Mouse (Mus musculus): ENCODE data around the gene Akr1c14. TPM values are rescaled to one million over a fixed set of nuclear protein-coding genes. Genes with fewer than 3 reads are reported as not detected.

The Akr1c14 gene
- polyA plus RNA-seq (2014; fragmentation: Illumina TruSeq; extraction: RNeasy Lipid Tissue Mini Kit (QIAGEN cat#74804); ENCODE audit: low read depth, low replicate concordance) = 2.3 TPM

DNA sequence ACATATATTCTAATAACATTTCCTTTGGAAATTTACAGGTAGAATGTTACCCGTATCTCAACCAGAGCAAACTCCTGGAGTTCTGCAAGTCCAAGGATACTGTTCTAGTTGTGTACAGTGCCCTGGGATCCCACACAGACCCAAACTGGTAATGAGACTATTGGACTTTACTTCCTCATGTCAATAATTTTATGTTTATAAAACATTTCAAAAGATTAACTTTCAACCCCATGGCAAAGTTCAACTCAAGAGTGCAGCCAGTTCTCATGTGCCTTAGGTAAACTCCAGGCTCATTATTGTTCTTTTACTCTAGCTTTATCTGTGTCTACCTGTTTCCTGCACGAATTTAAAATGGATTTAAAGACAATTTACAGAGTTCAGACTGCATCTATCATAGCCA lies at the start of gene Akr1c14:
Akr1c14 (plus strand) TSS at position 293 of the 400 bp plus-strand sequence.

Other genes starting within 250 kb of the Akr1c14 start
- 153 TPM for gene Calml3, start 244.7 kb upstream of the Akr1c14 start, polyA plus RNA-seq (2014; fragmentation: Illumina TruSeq; extraction: RNeasy Lipid Tissue Mini Kit (QIAGEN cat#74804); ENCODE audit: low read depth, low replicate concordance)
- not detected for gene Calm4, start 211.3 kb upstream of the Akr1c14 start, polyA plus RNA-seq (2014; fragmentation: Illumina TruSeq; extraction: RNeasy Lipid Tissue Mini Kit (QIAGEN cat#74804); ENCODE audit: low read depth, low replicate concordance)
- not detected for gene Calm5, start 194.8 kb upstream of the Akr1c14 start, polyA plus RNA-seq (2014; fragmentation: Illumina TruSeq; extraction: RNeasy Lipid Tissue Mini Kit (QIAGEN cat#74804); ENCODE audit: low read depth, low replicate concordance)
- gene Net1, start 130.8 kb upstream of the Akr1c14 start, polyA plus RNA-seq (2014; fragmentation: Illumina TruSeq; extraction: RNeasy Lipid Tissue Mini Kit (QIAGEN cat#74804); ENCODE audit: low read depth, low replicate concordance) = 95.5 TPM
- not detected for gene Tubal3, start 130.7 kb upstream of the Akr1c14 start, polyA plus RNA-seq (2014; fragmentation: Illumina TruSeq; extraction: RNeasy Lipid Tissue Mini Kit (QIAGEN cat#74804); ENCODE audit: low read depth, low replicate concordance)
- gene Ucn3, start 103.7 kb upstream of the Akr1c14 start, polyA plus RNA-seq (2014; fragmentation: Illumina TruSeq; extraction: RNeasy Lipid Tissue Mini Kit (QIAGEN cat#74804); ENCODE audit: low read depth, low replicate concordance) = not detected
- gene Akr1c18, start 101.6 kb downstream of the Akr1c14 start, polyA plus RNA-seq (2014; fragmentation: Illumina TruSeq; extraction: RNeasy Lipid Tissue Mini Kit (QIAGEN cat#74804); ENCODE audit: low read depth, low replicate concordance) = 0.43 TPM
- gene Akr1c13, start 142.1 kb downstream of the Akr1c14 start, polyA plus RNA-seq (2014; fragmentation: Illumina TruSeq; extraction: RNeasy Lipid Tissue Mini Kit (QIAGEN cat#74804); ENCODE audit: low read depth, low replicate concordance) = 53.2 TPM
- gene Akr1c19, start 179.7 kb downstream of the Akr1c14 start, polyA plus RNA-seq (2014; fragmentation: Illumina TruSeq; extraction: RNeasy Lipid Tissue Mini Kit (QIAGEN cat#74804); ENCODE audit: low read depth, low replicate concordance) = 66.1 TPM
- 20.9 TPM for gene Akr1c12, start 230.4 kb downstream of the Akr1c14 start, polyA plus RNA-seq (2014; fragmentation: Illumina TruSeq; extraction: RNeasy Lipid Tissue Mini Kit (QIAGEN cat#74804); ENCODE audit: low read depth, low replicate concordance)

All from adipose tissue, adult 10 weeks (tissue).